Mouse (Mus musculus): ENCODE measurements around the gene Hmga2.

The Hmga2 gene

GRCm38 (mm10) chr10:120424015-120424414 lies 52.3 kb downstream of the Hmga2 start:
- no peak for DNase-seq (ENCODE audit: low read depth, low spot score)

- DNase-seq (ENCODE audit: low read depth, low spot score) = no peak
Observed at GRCm38 (mm10) chr10:120423256-120423655, 53.0 kb downstream of the Hmga2 start.

GRCm38 (mm10) chr10:120422820-120423219 lies 53.4 kb downstream of the Hmga2 start:
- DNase-seq (ENCODE audit: low read depth, low spot score) = no peak

GRCm38 (mm10) chr10:120422050-120422449 lies 54.2 kb downstream of the Hmga2 start:
- no peak for DNase-seq (ENCODE audit: low read depth, low spot score)

- no peak for DNase-seq (ENCODE audit: low read depth, low spot score)
Observed at GRCm38 (mm10) chr10:120420971-120421629, 55.2 kb downstream of the Hmga2 start.

DNA sequence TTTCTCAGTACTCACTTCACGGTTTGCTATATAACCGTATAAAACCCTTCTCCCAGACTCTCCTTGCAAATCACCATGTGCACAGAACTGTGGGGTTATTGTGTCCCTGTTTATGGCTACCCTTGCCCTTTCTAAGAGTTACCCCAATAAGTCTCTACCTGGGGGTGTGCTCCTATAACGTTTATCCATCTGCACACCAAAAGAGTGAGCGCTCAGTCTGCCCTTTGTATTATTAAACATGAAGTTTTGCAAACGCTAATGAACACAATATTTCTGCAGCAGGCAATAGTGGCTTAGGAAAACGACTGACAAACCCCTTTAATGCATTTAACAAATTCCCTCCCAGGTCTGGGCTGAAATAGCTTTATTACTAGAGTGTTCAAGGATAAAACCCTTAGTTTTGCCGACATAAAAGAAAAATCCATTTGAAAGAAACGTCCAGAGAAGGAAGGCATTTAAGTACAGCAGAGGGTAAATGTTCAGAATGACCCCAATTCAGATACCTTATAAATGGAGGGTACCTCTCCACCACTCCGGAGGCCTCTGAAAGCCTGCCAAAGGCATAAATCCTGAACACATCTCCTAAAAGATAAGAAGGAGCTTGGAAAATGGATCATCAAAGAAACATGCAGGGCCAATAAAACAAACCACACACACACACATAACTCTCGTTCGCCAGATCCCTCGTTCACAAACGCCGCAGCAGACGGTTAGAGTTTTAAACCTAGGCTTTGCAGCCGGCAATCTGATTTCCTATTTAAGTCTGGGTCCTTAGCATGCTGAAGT lies 57.3 kb downstream of the Hmga2 start:
- no peak for DNase-seq (ENCODE audit: low read depth, low spot score)

GRCm38 (mm10) chr10:120418211-120418610 lies 58.1 kb downstream of the Hmga2 start:
- DNase-seq (ENCODE audit: low read depth, low spot score) = no peak

GRCm38 (mm10) chr10:120417488-120418118 lies 58.7 kb downstream of the Hmga2 start:
- no peak for DNase-seq (ENCODE audit: low read depth, low spot score)

DNA sequence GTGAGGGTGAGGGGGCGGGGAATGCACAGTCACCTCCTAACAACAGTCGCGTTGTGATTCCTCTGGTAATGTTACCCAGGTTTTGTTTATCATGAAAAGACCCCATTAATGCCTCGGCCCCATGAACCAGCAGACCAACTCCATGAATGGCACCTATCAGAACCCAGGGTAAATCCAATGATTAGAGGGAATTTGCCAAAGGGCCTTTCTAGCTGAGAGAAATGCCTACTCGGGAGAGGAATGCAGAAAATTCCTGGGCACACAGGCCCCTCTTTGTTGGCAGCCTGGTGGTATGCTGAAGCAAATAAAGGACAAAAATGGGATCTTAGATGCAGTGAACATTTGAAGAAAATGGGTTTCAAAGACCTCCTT lies 59.2 kb downstream of the Hmga2 start:
- no peak for DNase-seq (ENCODE audit: low read depth, low spot score)

DNA sequence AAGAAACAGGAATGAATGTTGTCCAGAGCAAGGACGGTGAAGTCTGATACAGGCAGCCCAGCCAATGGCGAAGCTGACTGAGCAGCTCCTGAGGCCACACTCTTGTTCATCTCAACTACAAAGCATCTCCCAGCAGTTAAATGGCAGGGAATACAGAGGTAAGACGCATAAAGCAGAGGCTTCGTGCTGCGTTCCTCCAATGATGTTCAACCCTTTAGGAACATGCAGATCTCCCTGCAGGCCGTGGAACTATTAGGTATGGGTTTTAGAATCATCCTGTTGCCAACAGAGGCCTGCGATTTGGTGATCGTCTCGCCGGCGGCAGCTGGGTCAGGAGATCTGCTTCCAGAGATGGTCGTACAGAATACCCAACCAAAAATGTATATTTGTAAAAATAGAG lies 59.6 kb downstream of the Hmga2 start:
- no peak for DNase-seq (ENCODE audit: low read depth, low spot score)

DNA sequence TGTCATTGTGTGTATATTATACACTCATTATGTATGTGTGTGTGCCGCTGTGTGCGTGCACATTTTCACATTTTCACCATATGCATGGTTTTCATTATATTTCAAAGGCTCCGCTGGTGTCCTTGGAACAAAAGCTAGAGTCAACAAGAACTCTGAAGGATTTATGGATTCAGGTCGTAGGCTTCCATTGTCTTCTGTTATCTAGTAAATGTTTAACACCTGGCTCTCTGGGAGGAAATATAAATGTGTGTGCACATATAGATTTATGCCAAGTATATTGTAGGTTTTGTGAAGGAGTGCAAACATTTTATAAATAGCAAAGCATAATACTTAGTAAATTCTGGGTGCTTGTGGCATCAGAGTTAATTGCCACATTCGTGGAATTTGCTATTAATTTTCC lies 64.1 kb downstream of the Hmga2 start:
- no peak for DNase-seq (ENCODE audit: low read depth, low spot score)

- DNase-seq (ENCODE audit: low read depth, low spot score) = no peak
Observed at GRCm38 (mm10) chr10:120410958-120411357, 65.3 kb downstream of the Hmga2 start.

- DNase-seq (ENCODE audit: low read depth, low spot score) = no peak
Observed at GRCm38 (mm10) chr10:120409131-120409530, 67.1 kb downstream of the Hmga2 start.

GRCm38 (mm10) chr10:120407230-120407629 lies 69.0 kb downstream of the Hmga2 start:
- DNase-seq (ENCODE audit: low read depth, low spot score) = no peak

DNA sequence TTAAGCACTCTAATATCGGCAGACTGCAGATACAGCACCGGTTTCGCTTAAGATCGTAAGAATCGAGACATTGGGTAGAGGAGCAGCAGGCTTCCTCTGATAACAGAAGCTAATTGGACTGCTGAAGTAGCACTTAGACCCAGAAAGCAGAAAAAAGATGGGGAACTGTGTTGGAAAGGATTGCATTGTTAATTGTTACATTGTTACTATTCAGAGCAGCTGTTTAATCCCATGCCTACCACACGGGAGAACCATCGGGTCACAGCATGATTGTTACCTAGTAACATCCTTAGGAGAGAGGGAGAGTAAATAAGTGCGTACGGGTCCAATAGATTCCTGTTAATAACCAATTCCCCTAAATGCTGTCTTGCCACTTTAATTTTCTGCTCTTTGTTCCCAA lies 70.2 kb downstream of the Hmga2 start:
- DNase-seq (ENCODE audit: low read depth, low spot score) = no peak

- DNase-seq (ENCODE audit: low read depth, low spot score) = no peak
Observed at GRCm38 (mm10) chr10:120405322-120405721, 70.9 kb downstream of the Hmga2 start.

- DNase-seq (ENCODE audit: low read depth, low spot score) = no peak
Observed at GRCm38 (mm10) chr10:120402966-120403365, 73.3 kb downstream of the Hmga2 start.

DNA sequence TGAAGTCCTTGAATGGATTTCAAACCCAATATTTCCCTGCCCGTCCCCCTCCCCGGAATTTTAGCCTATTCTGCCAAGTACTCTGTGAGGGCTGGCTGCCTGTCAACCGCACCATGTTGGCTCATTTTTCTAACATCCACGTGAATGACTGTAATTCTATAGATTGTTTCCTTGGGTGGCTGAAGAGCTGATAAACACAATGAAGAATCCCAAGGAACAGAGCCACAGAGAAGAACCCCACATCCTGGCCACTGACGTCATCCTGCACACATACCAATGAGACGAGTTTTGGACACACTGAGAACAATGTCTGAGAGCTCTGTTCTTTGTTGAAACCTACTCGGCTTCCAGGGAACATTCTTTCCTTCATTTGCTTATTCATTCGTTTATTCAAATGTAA lies 74.5 kb downstream of the Hmga2 start:
- no peak for DNase-seq (ENCODE audit: low read depth, low spot score)

- no peak for DNase-seq (ENCODE audit: low read depth, low spot score)
Observed at GRCm38 (mm10) chr10:120399846-120400510, 76.3 kb downstream of the Hmga2 start.

- no peak for DNase-seq (ENCODE audit: low read depth, low spot score)
Observed at GRCm38 (mm10) chr10:120398745-120399144, 77.5 kb downstream of the Hmga2 start.

GRCm38 (mm10) chr10:120397211-120397631 lies 79.0 kb downstream of the Hmga2 start:
- no peak for DNase-seq (ENCODE audit: low read depth, low spot score)

- DNase-seq (ENCODE audit: low read depth, low spot score) = no peak
Observed at GRCm38 (mm10) chr10:120395550-120395949, 80.7 kb downstream of the Hmga2 start.
